ENCODE assay signal across 11 mouse cellular contexts in the genomic region with DNA sequence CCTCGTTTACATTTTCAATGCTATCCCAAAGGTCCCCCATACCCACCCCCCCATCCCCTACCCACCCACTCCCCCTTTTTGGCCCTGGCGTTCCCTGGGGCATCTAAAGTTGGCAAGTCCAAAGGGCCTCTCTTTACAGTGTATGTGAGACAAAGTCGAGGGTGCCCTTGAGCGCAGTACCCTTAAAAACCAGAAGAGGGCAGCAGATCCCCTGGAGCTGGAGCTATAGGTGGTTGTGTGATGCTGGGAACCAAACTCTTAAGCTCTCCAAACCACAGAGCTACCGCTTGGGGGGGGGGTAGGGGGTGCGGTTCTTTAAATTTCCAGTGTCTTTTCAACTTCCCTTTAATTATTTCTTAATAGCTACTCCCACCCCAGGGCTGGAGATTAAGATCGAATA. TPM values are rescaled to one million over a fixed set of nuclear protein-coding genes. Genes with fewer than 3 reads are reported as not detected.
DNase-seq lines count a peak whose midpoint lies in the region; ATAC-seq and TF ChIP-seq lines count a peak whose summit lies in the region.
"Had no signal": no experiment of that assay in that cellular context is flagged by ENCODE, and none has a peak within 500 bp of the region (broad histone marks: within the 10 kb centered on the region; RNA-seq: fewer than 3 reads in every experiment).

No protein-coding gene starts in this region.

- no peak overlapping the region for H3K4me3 ChIP-seq in intestine, postnatal 0 days (ENCODE audit: low read depth, low read length)
- no peak overlapping the region for H3K4me3 ChIP-seq in intestine, embryonic 15.5 days (replicated peaks)
- H3K4me3 ChIP-seq in E14TG2a.4 (replicated peaks; ENCODE audit: low read length): no peak overlapping the region
- no peak overlapping the region for H3K4me3 ChIP-seq in testis, adult 2 months (ENCODE audit: control insufficient read depth, low read depth, low read length)
- H3K4me3 ChIP-seq: forebrain, embryonic 10.5 days; heart, embryonic 15.5 days had no signal

- no peak overlapping the region for H3K9ac ChIP-seq in intestine, postnatal 0 days (ENCODE audit: low read depth, low read length)
- no peak overlapping the region for H3K9ac ChIP-seq in intestine, embryonic 15.5 days
- H3K9ac ChIP-seq: heart, embryonic 15.5 days had no signal

- no peaks in the 10 kb centered on the region for H3K4me1 ChIP-seq in intestine, postnatal 0 days (replicated peaks; ENCODE audit: control insufficient read depth, insufficient read depth, low read length)
- no peaks in the 10 kb centered on the region for H3K4me1 ChIP-seq in intestine, embryonic 15.5 days (replicated peaks)
- H3K4me1 ChIP-seq in E14TG2a.4 (replicated peaks; ENCODE audit: low read depth, low read length): peaks cover 12% of the 10 kb centered on the region
- H3K4me1 ChIP-seq in testis, adult 2 months (ENCODE audit: control insufficient read depth, insufficient read depth, low read length): no peaks in the 10 kb centered on the region
- H3K4me1 ChIP-seq: forebrain, embryonic 10.5 days; heart, embryonic 15.5 days had no signal

- no peak for TF ChIP-seq POLR2A in testis, adult 2 months (IDR thresholded peaks at IDR 0.05; ENCODE audit: control insufficient read depth, low read depth, low read length)

- peaks cover 3% of the 10 kb centered on the region; the same call in 1 of the 2 replicates for H3K9me3 ChIP-seq in intestine, postnatal 0 days (ENCODE audit: control insufficient read depth)
- no peaks in the 10 kb centered on the region for H3K9me3 ChIP-seq in intestine, embryonic 15.5 days
- H3K9me3 ChIP-seq in E14TG2a.4 (ENCODE audit: low read length): peaks cover 11% of the 10 kb centered on the region
- H3K9me3 ChIP-seq: heart, embryonic 15.5 days had no signal

- no peak overlapping the region for H3K4me2 ChIP-seq in intestine, postnatal 0 days (replicated peaks; ENCODE audit: low read depth)
- H3K4me2 ChIP-seq in intestine, embryonic 15.5 days (replicated peaks): no peak overlapping the region
- H3K4me2 ChIP-seq: heart, embryonic 15.5 days had no signal

- ATAC-seq in intestine, postnatal 0 days: no peak
- ATAC-seq in intestine, embryonic 15.5 days: no peak
- peak; percentile 73; the same call in 1 of the 2 replicates for ATAC-seq in common myeloid progenitor, adult 5-6 weeks (replicated peaks; ENCODE audit: low read depth, poor library complexity, severe bottlenecking)
- ATAC-seq: activated CD4-positive, CD25-positive, alpha-beta regulatory T cell, adult 4 months had no signal

- DNase-seq in frontal cortex, postnatal 25 days (ENCODE audit: low spot score in 2 of 2): no peak
- DNase-seq in kidney, postnatal 10 days: no peak
- DNase-seq: layer of hippocampus, postnatal 36 days had no signal

- H3K27ac ChIP-seq in intestine, postnatal 0 days (ENCODE audit: low read depth, low read length): no peak overlapping the region
- no peak overlapping the region for H3K27ac ChIP-seq in intestine, embryonic 15.5 days
- no peak overlapping the region for H3K27ac ChIP-seq in testis, adult 2 months (ENCODE audit: control insufficient read depth, insufficient read depth, low read depth, low read length)
- H3K27ac ChIP-seq: forebrain, embryonic 10.5 days; heart, embryonic 15.5 days had no signal

- no peaks in the 10 kb centered on the region for H3K36me3 ChIP-seq in intestine, postnatal 0 days (ENCODE audit: control insufficient read depth, insufficient read depth)
- no peaks in the 10 kb centered on the region for H3K36me3 ChIP-seq in intestine, embryonic 15.5 days
- H3K36me3 ChIP-seq in E14TG2a.4 (ENCODE audit: insufficient read depth, low read length): no peaks in the 10 kb centered on the region
- no peaks in the 10 kb centered on the region for H3K36me3 ChIP-seq in testis, adult 2 months (ENCODE audit: control insufficient read depth, insufficient read depth, low read length)
- H3K36me3 ChIP-seq: forebrain, embryonic 10.5 days; heart, embryonic 15.5 days had no signal

- peak; percentile 48 for TF ChIP-seq CTCF in intestine, postnatal 0 days (IDR thresholded peaks at IDR 0.05; ENCODE audit: low read depth)
- peak; percentile 56 for TF ChIP-seq CTCF in E14TG2a.4 (conservative IDR thresholded peaks at IDR 0.05; ENCODE audit: low read length)
- peak; percentile 57; the same call in 1 of the 2 replicates for TF ChIP-seq CTCF in testis, adult 2 months (IDR thresholded peaks at IDR 0.05; ENCODE audit: control insufficient read depth, insufficient read depth, insufficient replicate concordance, low read depth, low read length)

- 80% methylated on average over 7 of the region's 7 CpGs for WGBS in intestine, postnatal 0 days
- WGBS in intestine, embryonic 15.5 days: 71% methylated on average over 7 of the region's 7 CpGs

- H3K27me3 ChIP-seq in intestine, postnatal 0 days (replicated peaks; ENCODE audit: control insufficient read depth, insufficient read depth, low read length): no peaks in the 10 kb centered on the region
- H3K27me3 ChIP-seq in intestine, embryonic 15.5 days (replicated peaks): no peaks in the 10 kb centered on the region
- H3K27me3 ChIP-seq in E14TG2a.4 (ENCODE audit: insufficient read depth, low read length): no peaks in the 10 kb centered on the region
- H3K27me3 ChIP-seq in testis, adult 2 months (ENCODE audit: control insufficient read depth, insufficient read depth, low read length): no peaks in the 10 kb centered on the region
- H3K27me3 ChIP-seq: heart, embryonic 15.5 days had no signal

RNA-seq across cellular contexts. Expression of a gene that starts 33.8 kb away (rescaled TPM):
- 0.07 and 0.13 TPM in 2 replicates for polyA plus RNA-seq in intestine, postnatal 0 days (2015; fragmentation: Nextera tagmentation; extraction: Ambion mirVana)
- polyA plus RNA-seq in intestine, embryonic 15.5 days (2015; fragmentation: Nextera tagmentation; extraction: Ambion mirVana): 0.09 and 0.14 TPM in 2 replicates
- not detected in 2 replicates for total RNA-seq in common myeloid progenitor, adult 5-6 weeks (2017)
- 0.02 TPM in 1 of 2 replicates, not detected in the other for polyA plus RNA-seq in testis, adult 2 months (2012; rRNA removed)
- polyA plus RNA-seq: activated CD4-positive, CD25-positive, alpha-beta regulatory T cell, adult 4 months; heart, embryonic 15.5 days had no signal
